Mouse (Mus musculus) skeletal muscle tissue, adult 2 months (tissue): ENCODE data around the gene Adgrv1.

Experiments used
- DNase-seq: peaks from one replicate; pipeline ENCODE4 v3.0.0-alpha.2; 2012; ENCODE audit warnings: low read depth, low spot score

The Adgrv1 gene

GRCm38 (mm10) chr13:81241181-81241580, 391.8 kb downstream of the Adgrv1 start:
- no peak for DNase-seq

GRCm38 (mm10) chr13:81239836-81240235, 393.1 kb downstream of the Adgrv1 start:
- no peak for DNase-seq

GRCm38 (mm10) chr13:81239427-81239826, 393.5 kb downstream of the Adgrv1 start:
- DNase-seq, result no peak

GRCm38 (mm10) chr13:81238855-81239254, 394.1 kb downstream of the Adgrv1 start:
- DNase-seq, result no peak

- no peak for DNase-seq
Observed at GRCm38 (mm10) chr13:81237947-81238346, 395.0 kb downstream of the Adgrv1 start.

- DNase-seq, result no peak
Observed at GRCm38 (mm10) chr13:81236758-81237395, 396.1 kb downstream of the Adgrv1 start.

GRCm38 (mm10) chr13:81234031-81234430, 398.9 kb downstream of the Adgrv1 start:
- DNase-seq, result no peak

- peak; percentile 32 for DNase-seq
Observed at GRCm38 (mm10) chr13:81232839-81233238, 400.1 kb downstream of the Adgrv1 start.

- DNase-seq, result no peak
Observed at GRCm38 (mm10) chr13:81230161-81230560, 402.8 kb downstream of the Adgrv1 start.

- no peak for DNase-seq
Observed at GRCm38 (mm10) chr13:81223768-81224167, 409.2 kb downstream of the Adgrv1 start.

GRCm38 (mm10) chr13:81222377-81222776, 410.6 kb downstream of the Adgrv1 start:
- DNase-seq, result no peak

GRCm38 (mm10) chr13:81211436-81211835, 421.5 kb downstream of the Adgrv1 start:
- peak; percentile 4 for DNase-seq

- no peak for DNase-seq
Observed at GRCm38 (mm10) chr13:81210516-81210915, 422.4 kb downstream of the Adgrv1 start.

- no peak for DNase-seq
Observed at GRCm38 (mm10) chr13:81209815-81210214, 423.1 kb downstream of the Adgrv1 start.

GRCm38 (mm10) chr13:81208106-81208613, 424.8 kb downstream of the Adgrv1 start:
- DNase-seq, result no peak

GRCm38 (mm10) chr13:81181966-81182908, 450.7 kb downstream of the Adgrv1 start:
- peak; percentile 61 for DNase-seq

- DNase-seq, result no peak
Observed at GRCm38 (mm10) chr13:81181459-81181858, 451.5 kb downstream of the Adgrv1 start.

GRCm38 (mm10) chr13:81176820-81177219, 456.1 kb downstream of the Adgrv1 start:
- DNase-seq, result no peak

- DNase-seq, result no peak
Observed at GRCm38 (mm10) chr13:81176071-81176470, 456.9 kb downstream of the Adgrv1 start.

GRCm38 (mm10) chr13:81171115-81171514, 461.8 kb downstream of the Adgrv1 start:
- no peak for DNase-seq

GRCm38 (mm10) chr13:81167450-81167849, 465.5 kb downstream of the Adgrv1 start:
- no peak for DNase-seq

- DNase-seq, result no peak
Observed at GRCm38 (mm10) chr13:81159808-81160207, 473.1 kb downstream of the Adgrv1 start.

GRCm38 (mm10) chr13:81155322-81155721, 477.6 kb downstream of the Adgrv1 start:
- DNase-seq, result peak; percentile 62
